Mouse (Mus musculus): ENCODE measurements around the gene Insl3. TPM values are rescaled to one million over a fixed set of nuclear protein-coding genes. Genes with fewer than 3 reads are reported as not detected.

The Insl3 gene
- polyA plus RNA-seq (2015; fragmentation: Nextera tagmentation; extraction: Ambion mirVana): 1.4 and 2.0 TPM in 2 replicates

DNA sequence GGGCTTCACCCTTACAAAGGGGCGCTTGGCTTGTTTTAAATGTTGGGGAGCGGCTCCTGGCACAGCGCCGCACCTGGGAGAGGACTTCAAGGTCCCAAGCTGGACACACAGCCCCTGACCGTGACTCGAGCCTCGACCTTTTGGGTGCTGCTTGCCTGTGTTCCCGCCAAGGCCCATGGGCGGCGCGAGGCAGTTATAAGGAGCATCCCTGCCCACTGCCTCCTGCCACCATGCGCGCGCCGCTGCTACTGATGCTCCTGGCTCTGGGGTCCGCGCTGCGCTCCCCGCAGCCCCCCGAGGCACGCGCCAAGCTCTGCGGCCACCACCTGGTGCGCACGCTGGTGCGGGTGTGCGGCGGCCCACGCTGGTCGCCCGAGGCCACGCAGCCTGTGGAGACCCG, at the start of gene Insl3:
TSS of gene Insl3 (plus strand) at position 187 of the 400 bp plus-strand sequence.
- WGBS: 10% methylated on average over 33 of the region's 33 CpGs
- H3K9ac ChIP-seq: no peak within 1 kb of the TSS
- H3K4me3 ChIP-seq (replicated peaks): no peak within 1 kb of the TSS
- H3K4me1 ChIP-seq: peaks cover 34% of the 10 kb centered on the region
- H3K27ac ChIP-seq: no peak within 1 kb of the TSS
- H3K9me3 ChIP-seq: no peaks in the 10 kb centered on the region
- peaks cover 100% of the 10 kb centered on the region for H3K27me3 ChIP-seq (replicated peaks)
- H3K36me3 ChIP-seq: no peaks in the 10 kb centered on the region
- no peak for ATAC-seq (ENCODE audit: insufficient read depth, low FRiP score, low read depth)
- no peak within 1 kb of the TSS for H3K4me2 ChIP-seq

DNA sequence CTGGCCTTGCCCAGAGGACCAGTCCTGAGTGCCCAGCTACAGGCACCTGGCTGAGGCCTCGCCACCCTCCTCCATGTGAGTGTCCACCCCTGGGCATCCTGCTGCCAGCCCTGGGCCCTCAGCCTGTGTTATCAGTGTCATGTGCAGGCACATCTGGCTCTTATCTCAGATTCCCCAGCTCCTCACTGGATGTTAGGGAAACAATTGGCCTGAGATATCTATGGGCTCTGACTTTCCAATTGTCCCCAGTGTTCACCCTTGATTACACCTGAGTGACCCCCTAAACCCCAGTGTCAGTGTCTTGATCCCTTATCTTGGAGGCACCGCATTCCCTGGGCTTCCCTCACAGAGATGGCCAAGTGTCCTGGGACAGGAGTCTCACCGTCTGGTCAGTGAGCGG, 49.7 kb upstream of the Insl3 start:
- no peak overlapping the region for H3K4me2 ChIP-seq
- 89% methylated on average over 4 of the region's 4 CpGs for WGBS
- H3K4me1 ChIP-seq: 0 out of 2 replicates have a peak, but pooled peaks cover 3% of the 10 kb centered on the region
- no peak overlapping the region for H3K4me3 ChIP-seq (replicated peaks)
- H3K36me3 ChIP-seq: no peaks in the 10 kb centered on the region
- H3K27ac ChIP-seq: no peak overlapping the region
- no peak for ATAC-seq (ENCODE audit: insufficient read depth, low FRiP score, low read depth)
- no peak overlapping the region for H3K9ac ChIP-seq
- 0 out of 2 replicates have a peak, but pooled peaks cover 7% of the 10 kb centered on the region for H3K27me3 ChIP-seq (replicated peaks)
- no peaks in the 10 kb centered on the region for H3K9me3 ChIP-seq

DNA sequence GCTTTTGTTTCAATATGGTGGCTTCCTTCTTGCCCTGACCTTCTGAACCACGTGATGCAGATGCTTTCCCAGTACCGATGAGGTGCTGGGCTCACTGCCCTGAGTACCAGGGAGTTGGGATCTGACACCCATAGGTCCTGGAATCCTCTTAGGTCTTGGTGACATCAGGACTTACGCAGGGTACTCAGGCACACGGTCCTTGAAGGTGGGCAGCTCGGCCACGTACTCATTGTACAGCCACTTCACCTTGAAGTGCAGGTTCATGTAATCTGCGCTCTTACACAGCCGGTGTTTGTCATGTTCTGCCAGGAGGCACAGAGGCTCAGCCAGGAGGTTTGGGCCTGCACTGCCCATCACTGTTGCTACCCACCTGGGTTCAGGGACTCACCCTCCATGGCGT, 43.5 kb upstream of the Insl3 start:
- no peak overlapping the region for H3K4me2 ChIP-seq
- H3K27ac ChIP-seq: no peak overlapping the region
- no peaks in the 10 kb centered on the region for H3K4me1 ChIP-seq
- H3K9me3 ChIP-seq: no peaks in the 10 kb centered on the region
- no peak overlapping the region for H3K4me3 ChIP-seq (replicated peaks)
- no peaks in the 10 kb centered on the region for H3K27me3 ChIP-seq (replicated peaks)
- no peak overlapping the region for H3K9ac ChIP-seq
- no peak for ATAC-seq (ENCODE audit: insufficient read depth, low FRiP score, low read depth)
- no peaks in the 10 kb centered on the region for H3K36me3 ChIP-seq
- 77% methylated on average over 9 of the region's 9 CpGs for WGBS

DNA sequence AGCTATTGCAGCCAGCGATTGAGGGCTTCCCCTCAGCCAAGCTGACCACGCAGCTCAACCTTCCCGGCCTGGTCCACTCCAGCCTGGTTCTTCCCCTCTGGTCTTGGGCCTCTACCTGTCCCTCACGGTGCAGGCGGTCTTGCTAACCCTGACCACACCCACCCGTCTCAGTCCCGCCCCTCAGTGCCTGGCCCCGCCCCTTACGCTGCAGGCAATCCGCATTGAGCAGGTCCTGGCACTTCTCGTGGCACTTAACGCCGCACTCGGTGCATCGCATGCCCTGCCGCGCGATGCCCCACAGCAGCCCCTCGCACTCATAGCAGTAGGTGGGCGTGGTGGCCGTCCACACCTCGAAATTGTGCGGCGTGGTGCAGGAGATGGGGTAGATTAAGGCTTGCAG, 34.4 kb upstream of the Insl3 start:
- H3K27ac ChIP-seq: no peak overlapping the region
- H3K9me3 ChIP-seq: no peaks in the 10 kb centered on the region
- H3K4me1 ChIP-seq: peaks cover 12% of the 10 kb centered on the region; the same call in 1 of the 2 replicates
- H3K9ac ChIP-seq: no peak overlapping the region
- H3K4me3 ChIP-seq (replicated peaks): 0 out of 2 replicates have a peak overlapping the region, but pooled peaks have one; percentile 4
- no peaks in the 10 kb centered on the region for H3K36me3 ChIP-seq
- under 1% methylated on average over 24 of the region's 24 CpGs for WGBS
- H3K27me3 ChIP-seq (replicated peaks): peaks cover 56% of the 10 kb centered on the region
- ATAC-seq (ENCODE audit: insufficient read depth, low FRiP score, low read depth): peak; percentile 29; the same call in 1 of the 2 replicates
- H3K4me2 ChIP-seq: peak overlapping the region; percentile 46

DNA sequence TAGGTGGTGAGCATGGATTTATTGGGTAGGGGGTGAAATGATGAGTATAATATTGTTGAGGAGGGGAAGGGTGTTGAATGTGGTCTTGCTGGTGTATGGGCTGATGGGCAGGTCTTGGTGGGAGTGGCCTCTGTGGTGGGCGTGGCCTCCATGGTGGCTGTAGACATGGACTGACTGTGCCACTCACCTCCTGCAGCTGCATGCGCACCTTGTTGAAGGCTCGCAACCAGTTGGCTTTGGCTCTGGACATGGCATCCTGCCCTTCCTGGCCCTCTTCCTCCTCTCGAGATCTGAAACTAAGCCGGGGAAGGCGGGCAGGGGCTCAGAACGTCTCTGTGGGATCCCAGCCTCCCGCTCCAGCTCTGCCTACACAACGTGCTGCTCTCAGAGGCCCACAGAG, 31.2 kb upstream of the Insl3 start:
- WGBS: 27% methylated on average over 8 of the region's 9 CpGs
- Histone ChIP-seq H3K4me3 (replicated peaks) (no peak overlapping the region), H3K9ac (no peak overlapping the region), H3K4me1 (peaks cover 12% of the 10 kb centered on the region; the same call in 1 of the 2 replicates), H3K4me2 (no peak overlapping the region), H3K27me3 (replicated peaks) (peaks cover 65% of the 10 kb centered on the region), H3K27ac (no peak overlapping the region), H3K36me3 (no peaks in the 10 kb centered on the region), H3K9me3 (no peaks in the 10 kb centered on the region)
- ATAC-seq (ENCODE audit: insufficient read depth, low FRiP score, low read depth): no peak

DNA sequence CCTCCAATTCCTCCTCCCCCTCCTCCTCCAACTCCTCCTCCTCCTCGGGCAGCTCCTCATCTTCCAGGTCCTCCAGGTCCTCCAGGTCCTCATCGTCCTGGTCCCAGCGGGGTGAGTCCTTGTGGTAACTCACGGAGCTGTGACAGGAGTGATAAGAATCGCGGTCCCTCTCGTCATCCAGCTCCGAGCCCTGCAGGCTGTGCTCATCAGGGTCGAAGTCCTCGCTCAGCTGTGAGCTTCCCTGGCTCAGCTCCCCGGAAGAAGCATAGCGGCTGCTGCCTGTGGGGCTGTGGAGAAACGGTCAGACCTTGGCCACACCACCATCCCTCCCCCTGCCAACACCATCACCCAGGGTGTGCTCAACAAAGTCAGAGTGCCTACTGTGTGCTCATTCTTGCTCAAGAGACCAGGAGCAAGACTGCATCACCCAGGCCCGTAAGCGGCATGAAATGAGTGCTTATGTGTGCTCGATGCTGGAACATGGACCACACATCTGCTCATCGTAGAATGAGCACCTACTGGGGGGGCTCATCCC, 30.4 kb upstream of the Insl3 start:
- Histone ChIP-seq H3K9ac (no peak overlapping the region), H3K4me3 (replicated peaks) (no peak overlapping the region), H3K9me3 (no peaks in the 10 kb centered on the region), H3K4me2 (no peak overlapping the region), H3K4me1 (peaks cover 12% of the 10 kb centered on the region; the same call in 1 of the 2 replicates), H3K36me3 (no peaks in the 10 kb centered on the region), H3K27me3 (replicated peaks) (peaks cover 64% of the 10 kb centered on the region), H3K27ac (no peak overlapping the region)
- no peak for ATAC-seq (ENCODE audit: insufficient read depth, low FRiP score, low read depth)
- 27% methylated on average over 17 of the region's 17 CpGs for WGBS

DNA sequence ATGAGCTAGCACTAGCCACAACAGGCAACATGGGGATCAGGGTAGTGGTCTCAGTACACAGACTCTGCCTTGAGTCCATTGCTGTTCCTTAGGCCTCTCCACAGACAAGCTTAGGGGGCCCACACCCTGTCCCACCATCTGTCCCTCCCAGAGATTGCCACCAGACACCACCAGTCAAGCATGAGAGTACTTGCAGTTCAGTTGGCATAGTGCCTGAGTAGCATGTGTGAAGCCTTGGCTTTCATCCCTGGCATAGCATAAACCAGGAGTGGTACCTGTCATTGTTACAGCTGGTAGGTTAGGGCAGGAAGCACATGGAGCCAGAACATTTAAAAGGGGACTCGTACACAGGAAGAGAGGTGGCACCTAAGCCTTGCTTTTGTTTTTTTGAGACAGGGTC, 29.3 kb upstream of the Insl3 start:
- Histone ChIP-seq H3K9me3 (no peaks in the 10 kb centered on the region), H3K36me3 (no peaks in the 10 kb centered on the region), H3K4me1 (peaks cover 8% of the 10 kb centered on the region; the same call in 1 of the 2 replicates), H3K27ac (no peak overlapping the region), H3K4me2 (no peak overlapping the region), H3K27me3 (replicated peaks) (peaks cover 52% of the 10 kb centered on the region), H3K9ac (no peak overlapping the region), H3K4me3 (replicated peaks) (no peak overlapping the region)
- 63% methylated on average over 1 of the region's 1 CpGs for WGBS
- no peak for ATAC-seq (ENCODE audit: insufficient read depth, low FRiP score, low read depth)

DNA sequence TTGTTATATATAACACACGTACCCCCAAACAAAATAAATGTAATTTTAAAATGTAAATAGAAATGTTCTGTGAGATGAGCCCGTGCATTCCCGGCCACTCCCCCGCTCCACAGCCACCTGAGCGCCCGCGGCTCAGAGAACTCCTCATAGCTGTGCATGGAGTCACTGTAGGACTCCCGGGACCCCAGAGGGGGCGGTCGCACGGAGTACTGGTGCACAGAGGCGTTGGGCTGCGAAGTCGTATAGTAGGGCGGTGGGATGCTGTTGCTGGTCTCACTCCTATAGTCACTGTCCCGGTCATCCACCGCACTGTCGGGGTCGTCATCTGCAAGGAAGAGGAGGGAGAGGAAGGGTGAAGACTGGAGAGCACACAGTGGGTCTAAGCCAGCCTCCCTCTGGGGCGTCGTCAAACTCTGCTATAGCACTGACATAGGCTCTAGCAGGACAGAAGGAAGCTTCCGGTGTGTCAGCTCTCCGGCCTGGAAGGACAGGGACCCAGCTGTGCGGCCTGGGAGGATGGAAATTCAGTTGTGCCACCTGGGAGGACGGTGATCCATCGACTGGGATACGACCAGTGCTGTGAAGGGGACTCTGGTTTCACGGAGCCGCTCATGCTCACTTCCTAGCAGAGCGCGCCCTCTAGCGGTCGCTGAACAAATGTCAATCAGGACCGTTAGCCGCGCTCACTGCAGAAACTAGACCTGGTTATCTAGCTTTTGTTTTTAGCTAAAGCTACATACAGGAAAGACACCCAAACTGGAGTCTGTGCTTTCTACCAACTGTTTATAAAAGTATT, 28.5 kb upstream of the Insl3 start:
- Histone ChIP-seq H3K4me2 (peak overlapping the region; percentile 19; the same call in 1 of the 2 replicates), H3K27me3 (replicated peaks) (peaks cover 45% of the 10 kb centered on the region), H3K9ac (no peak overlapping the region), H3K4me3 (replicated peaks) (no peak overlapping the region), H3K27ac (no peak overlapping the region), H3K4me1 (0 out of 2 replicates have a peak, but pooled peaks cover 4% of the 10 kb centered on the region), H3K9me3 (no peaks in the 10 kb centered on the region), H3K36me3 (no peaks in the 10 kb centered on the region)
- 7% methylated on average over 36 of the region's 36 CpGs for WGBS
- ATAC-seq (ENCODE audit: insufficient read depth, low FRiP score, low read depth): 0 out of 2 replicates have a peak, but pooled peaks have one; percentile 41

DNA sequence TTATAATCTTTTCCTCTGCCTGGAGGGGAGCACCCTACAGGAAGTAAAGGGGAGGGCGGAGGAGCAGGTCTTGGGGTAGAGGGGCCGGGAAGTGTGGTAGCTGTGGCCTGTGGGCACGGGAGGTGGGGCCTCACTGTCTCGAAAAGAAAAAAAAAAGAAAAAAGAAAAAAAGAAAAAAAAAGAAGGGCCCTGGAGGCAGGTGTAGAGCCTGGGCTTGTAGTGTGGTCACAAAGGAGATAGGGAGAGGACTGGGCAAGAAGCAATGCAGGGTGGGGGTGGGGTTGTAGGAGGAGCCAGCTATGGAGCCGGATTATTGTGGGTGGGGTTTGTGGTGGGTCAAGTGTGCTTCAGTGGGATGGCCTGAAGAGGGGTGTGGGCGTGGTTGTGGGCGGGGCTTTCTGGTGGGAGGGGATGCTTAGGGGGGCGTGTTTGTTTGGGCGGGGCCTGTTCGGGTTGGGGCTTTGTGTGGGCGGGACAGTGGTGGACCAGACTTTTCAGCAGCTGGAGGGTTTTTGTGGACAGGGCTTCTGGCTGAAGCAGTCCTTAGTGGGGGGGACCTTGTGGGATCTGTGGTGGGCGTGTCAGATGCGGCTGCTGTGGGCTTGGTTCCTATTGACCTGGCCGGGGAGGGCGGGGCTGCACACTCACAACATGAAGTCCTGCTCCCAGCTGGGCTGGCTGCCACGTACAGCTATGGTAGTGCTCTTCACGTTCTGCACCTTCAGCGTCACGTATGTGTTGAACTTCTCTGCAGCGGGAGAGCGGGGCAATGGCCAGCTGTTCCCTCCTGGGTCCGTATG, 23.5 kb upstream of the Insl3 start:
- Histone ChIP-seq H3K9me3 (no peaks in the 10 kb centered on the region), H3K9ac (no peak overlapping the region), H3K27me3 (replicated peaks) (peaks cover 27% of the 10 kb centered on the region), H3K36me3 (no peaks in the 10 kb centered on the region), H3K4me2 (peak overlapping the region; percentile 53), H3K4me3 (replicated peaks) (peak overlapping the region; percentile 27), H3K27ac (no peak overlapping the region), H3K4me1 (peaks cover 25% of the 10 kb centered on the region)
- WGBS: 6% methylated on average over 22 of the region's 22 CpGs
- ATAC-seq (ENCODE audit: insufficient read depth, low FRiP score, low read depth): peak; percentile 75

DNA sequence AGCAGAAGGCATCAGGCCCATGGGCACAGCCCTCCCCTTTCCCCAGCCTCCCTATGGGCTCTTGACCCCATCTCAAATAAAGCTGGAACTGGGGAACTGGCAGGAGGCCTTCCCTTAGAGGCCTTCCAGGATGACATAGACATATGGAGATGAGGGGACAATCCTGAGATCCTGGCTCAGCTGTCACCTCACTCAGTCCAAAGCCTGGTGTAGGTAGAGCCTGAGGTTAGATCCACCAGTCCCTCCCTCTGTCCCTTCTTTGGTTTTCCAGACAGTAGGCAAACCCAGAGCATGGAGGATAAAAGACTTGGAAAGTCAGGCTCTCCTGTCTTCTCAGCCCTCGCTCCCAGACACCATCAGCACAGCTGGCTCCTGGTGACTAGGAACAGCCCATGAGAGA, 22.2 kb upstream of the Insl3 start:
- Histone ChIP-seq H3K27ac (no peak overlapping the region), H3K4me2 (no peak overlapping the region), H3K4me3 (replicated peaks) (no peak overlapping the region), H3K9ac (no peak overlapping the region), H3K27me3 (replicated peaks) (peaks cover 27% of the 10 kb centered on the region; the same call in 1 of the 2 replicates), H3K4me1 (peaks cover 34% of the 10 kb centered on the region), H3K36me3 (no peaks in the 10 kb centered on the region), H3K9me3 (no peaks in the 10 kb centered on the region)
- no peak for ATAC-seq (ENCODE audit: insufficient read depth, low FRiP score, low read depth)
- WGBS: 40% methylated on average over 1 of the region's 1 CpGs

DNA sequence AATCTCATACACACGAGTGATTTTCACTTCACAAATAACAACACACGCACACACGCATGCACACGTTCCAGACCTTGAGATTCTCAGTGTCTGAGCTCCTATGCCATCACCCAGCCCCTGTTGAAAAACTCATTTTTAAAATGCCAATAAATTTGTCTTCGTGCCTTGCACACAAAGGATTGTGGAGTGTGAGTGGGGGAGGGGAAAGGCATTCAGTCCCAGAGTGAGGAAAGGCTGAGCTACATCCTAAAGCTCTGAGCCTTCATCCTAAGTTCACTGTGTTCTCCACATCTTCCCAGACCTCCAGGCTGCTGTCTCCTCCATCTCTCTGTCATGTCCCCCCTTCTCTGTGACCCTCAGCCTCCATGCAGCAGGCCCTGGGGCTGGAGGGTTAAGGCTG, 21.8 kb upstream of the Insl3 start:
- Histone ChIP-seq H3K9ac (no peak overlapping the region), H3K27ac (no peak overlapping the region), H3K4me2 (no peak overlapping the region), H3K36me3 (no peaks in the 10 kb centered on the region), H3K27me3 (replicated peaks) (peaks cover 27% of the 10 kb centered on the region; the same call in 1 of the 2 replicates), H3K4me3 (replicated peaks) (no peak overlapping the region), H3K9me3 (no peaks in the 10 kb centered on the region), H3K4me1 (peaks cover 34% of the 10 kb centered on the region)
- WGBS: 53% methylated on average over 5 of the region's 5 CpGs
- ATAC-seq (ENCODE audit: insufficient read depth, low FRiP score, low read depth): no peak

All from stomach, embryonic 15.5 days (tissue).